Mouse (Mus musculus): ENCODE measurements around the gene Sox18. TPM values are rescaled to one million over a fixed set of nuclear protein-coding genes. Genes with fewer than 3 reads are reported as not detected.

Gene Sox18
- polyA plus RNA-seq, 1 experiment from 2014 or later = 24.7 TPM

- Histone ChIP-seq H3K4me2 (replicated peaks; ENCODE audit: low read depth) (no peak overlapping the region), H3K27ac (ENCODE audit: low read depth, low read length) (no peak overlapping the region), H3K4me3 (ENCODE audit: low read depth, low read length) (no peak overlapping the region), H3K36me3 (ENCODE audit: control insufficient read depth, insufficient read depth) (peaks cover 52% of the 10 kb centered on the region), H3K27me3 (replicated peaks; ENCODE audit: control insufficient read depth, insufficient read depth, low read length) (no peaks in the 10 kb centered on the region), H3K9me3 (ENCODE audit: control insufficient read depth) (no peaks in the 10 kb centered on the region), H3K9ac (ENCODE audit: low read depth, low read length) (no peak overlapping the region), H3K4me1 (replicated peaks; ENCODE audit: control insufficient read depth, insufficient read depth, low read length) (peaks cover 13% of the 10 kb centered on the region)
- TF ChIP-seq CTCF (IDR thresholded peaks at IDR 0.05; ENCODE audit: low read depth) = no peak
- no peak for ATAC-seq
- WGBS = 95% methylated on average over 10 of the region's 10 CpGs
These were observed 22.5 kb downstream of the Sox18 start for GRCm38 (mm10) chr2:181648926-181649325.

DNA sequence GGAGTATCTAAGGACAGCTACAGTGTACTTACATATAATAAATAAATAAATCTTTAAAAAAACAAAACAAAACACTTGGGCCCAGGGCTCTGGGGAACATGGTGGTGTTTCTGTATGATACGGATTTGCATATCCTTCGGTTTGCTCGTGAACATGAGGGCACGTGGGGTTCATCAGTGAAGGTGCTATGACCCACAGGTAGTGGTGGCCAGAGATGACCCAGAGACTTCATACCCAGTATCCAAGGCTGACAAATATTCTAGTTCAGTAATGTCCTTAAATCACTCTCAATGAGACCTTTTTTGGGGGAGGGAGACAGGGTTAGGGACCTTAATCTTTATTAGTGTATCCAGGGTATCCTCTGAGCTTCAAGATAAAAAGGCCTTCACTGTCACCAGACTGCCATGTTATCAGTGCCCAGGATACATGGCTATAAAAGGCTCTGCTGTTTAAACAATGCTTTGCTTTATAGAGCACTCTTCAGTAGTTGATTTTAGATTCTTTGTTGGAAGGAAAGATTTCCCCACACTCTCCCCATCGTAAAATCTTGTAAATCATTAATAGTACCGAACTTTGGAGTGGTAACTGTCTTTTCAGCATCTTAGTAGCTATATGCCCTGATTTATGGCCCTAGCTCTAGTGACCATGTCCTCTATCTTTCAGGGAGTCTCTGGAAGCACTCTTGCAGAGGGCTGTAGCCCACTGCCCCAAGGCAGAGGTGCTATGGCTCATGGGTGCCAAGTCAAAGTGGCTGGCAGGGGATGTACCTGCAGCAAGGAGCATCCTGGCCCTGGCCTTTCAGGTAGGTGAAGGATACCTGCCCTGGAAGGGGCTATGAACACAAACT, 24.6 kb downstream of the Sox18 start:
- WGBS = 43% methylated on average over 6 of the region's 6 CpGs
- no peaks in the 10 kb centered on the region for H3K9me3 ChIP-seq (ENCODE audit: control insufficient read depth)
- H3K4me1 ChIP-seq (replicated peaks; ENCODE audit: control insufficient read depth, insufficient read depth, low read length) = peaks cover 9% of the 10 kb centered on the region; the same call in 1 of the 2 replicates
- peak overlapping the region; percentile 64 for H3K27ac ChIP-seq (ENCODE audit: low read depth, low read length)
- H3K36me3 ChIP-seq (ENCODE audit: control insufficient read depth, insufficient read depth) = peaks cover 49% of the 10 kb centered on the region
- TF ChIP-seq CTCF (IDR thresholded peaks at IDR 0.05; ENCODE audit: low read depth) = no peak
- 0 out of 2 replicates have a peak overlapping the region, but pooled peaks have one; percentile 9 for H3K4me2 ChIP-seq (replicated peaks; ENCODE audit: low read depth)
- no peak overlapping the region for H3K9ac ChIP-seq (ENCODE audit: low read depth, low read length)
- no peaks in the 10 kb centered on the region for H3K27me3 ChIP-seq (replicated peaks; ENCODE audit: control insufficient read depth, insufficient read depth, low read length)
- no peak overlapping the region for H3K4me3 ChIP-seq (ENCODE audit: low read depth, low read length)
- peak; percentile 84 for ATAC-seq

- WGBS = 69% methylated on average over 3 of the region's 3 CpGs
- no peaks in the 10 kb centered on the region for H3K9me3 ChIP-seq (ENCODE audit: control insufficient read depth)
- H3K27me3 ChIP-seq (replicated peaks; ENCODE audit: control insufficient read depth, insufficient read depth, low read length) = no peaks in the 10 kb centered on the region
- no peak overlapping the region for H3K4me2 ChIP-seq (replicated peaks; ENCODE audit: low read depth)
- H3K36me3 ChIP-seq (ENCODE audit: control insufficient read depth, insufficient read depth) = peaks cover 51% of the 10 kb centered on the region
- H3K27ac ChIP-seq (ENCODE audit: low read depth, low read length) = no peak overlapping the region
- no peak for ATAC-seq
- no peak overlapping the region for H3K4me3 ChIP-seq (ENCODE audit: low read depth, low read length)
- H3K4me1 ChIP-seq (replicated peaks; ENCODE audit: control insufficient read depth, insufficient read depth, low read length) = peaks cover 9% of the 10 kb centered on the region; the same call in 1 of the 2 replicates
- TF ChIP-seq CTCF (IDR thresholded peaks at IDR 0.05; ENCODE audit: low read depth) = no peak
- H3K9ac ChIP-seq (ENCODE audit: low read depth, low read length) = no peak overlapping the region
These were observed 25.8 kb downstream of the Sox18 start for GRCm38 (mm10) chr2:181645666-181646065.

DNA sequence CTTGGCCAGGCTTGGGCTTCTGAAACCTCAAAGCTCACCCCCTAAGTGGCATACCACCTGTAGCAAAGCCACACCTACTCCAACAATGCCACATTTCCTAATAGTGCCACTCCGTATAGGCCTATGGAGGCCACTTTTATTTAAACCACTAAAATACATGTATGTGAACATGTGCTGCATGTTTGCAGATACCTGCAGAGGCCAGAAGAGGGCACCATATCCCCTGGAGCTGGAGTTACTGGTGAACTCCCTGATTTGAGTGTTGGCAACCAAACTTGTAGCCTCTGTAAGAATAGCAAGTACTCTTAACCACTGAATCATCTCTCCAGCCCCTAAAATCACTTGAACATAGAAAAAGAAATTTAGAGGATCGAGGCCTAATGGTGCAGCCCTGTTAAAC, 27.1 kb downstream of the Sox18 start:
- Histone ChIP-seq H3K36me3 (ENCODE audit: control insufficient read depth, insufficient read depth) (peaks cover 48% of the 10 kb centered on the region), H3K9me3 (ENCODE audit: control insufficient read depth) (no peaks in the 10 kb centered on the region), H3K27me3 (replicated peaks; ENCODE audit: control insufficient read depth, insufficient read depth, low read length) (no peaks in the 10 kb centered on the region), H3K27ac (ENCODE audit: low read depth, low read length) (no peak overlapping the region), H3K4me3 (ENCODE audit: low read depth, low read length) (no peak overlapping the region), H3K9ac (ENCODE audit: low read depth, low read length) (no peak overlapping the region), H3K4me1 (replicated peaks; ENCODE audit: control insufficient read depth, insufficient read depth, low read length) (peaks cover 6% of the 10 kb centered on the region; the same call in 1 of the 2 replicates), H3K4me2 (replicated peaks; ENCODE audit: low read depth) (no peak overlapping the region)
- 80% methylated on average over 2 of the region's 2 CpGs for WGBS
- peak; percentile 87 for TF ChIP-seq CTCF (IDR thresholded peaks at IDR 0.05; ENCODE audit: low read depth)
- ATAC-seq = no peak

DNA sequence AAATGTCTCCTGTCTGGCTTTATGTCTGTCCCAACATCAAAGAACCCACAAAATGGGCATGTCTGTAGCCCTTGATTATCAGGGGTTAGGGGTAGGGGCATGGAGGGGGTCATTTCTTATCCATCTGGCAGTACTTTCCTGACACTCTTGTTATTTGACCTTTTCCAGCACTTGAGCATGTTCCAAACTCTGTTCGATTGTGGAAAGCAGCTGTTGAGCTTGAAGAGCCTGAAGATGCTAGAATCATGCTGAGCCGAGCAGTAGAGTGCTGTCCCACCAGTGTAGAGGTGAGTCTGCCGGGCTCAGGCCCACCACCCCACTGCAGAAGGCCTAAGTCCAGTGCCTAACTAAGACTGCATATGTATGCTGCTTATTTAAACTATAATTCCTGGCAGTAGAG, 35.6 kb downstream of the Sox18 start:
- TF ChIP-seq CTCF (IDR thresholded peaks at IDR 0.05; ENCODE audit: low read depth) = no peak
- H3K27me3 ChIP-seq (replicated peaks; ENCODE audit: control insufficient read depth, insufficient read depth, low read length) = no peaks in the 10 kb centered on the region
- no peaks in the 10 kb centered on the region for H3K4me1 ChIP-seq (replicated peaks; ENCODE audit: control insufficient read depth, insufficient read depth, low read length)
- H3K4me3 ChIP-seq (ENCODE audit: low read depth, low read length) = no peak overlapping the region
- H3K9ac ChIP-seq (ENCODE audit: low read depth, low read length) = no peak overlapping the region
- H3K4me2 ChIP-seq (replicated peaks; ENCODE audit: low read depth) = no peak overlapping the region
- H3K9me3 ChIP-seq (ENCODE audit: control insufficient read depth) = no peaks in the 10 kb centered on the region
- no peak for ATAC-seq
- H3K36me3 ChIP-seq (ENCODE audit: control insufficient read depth, insufficient read depth) = peaks cover 76% of the 10 kb centered on the region
- H3K27ac ChIP-seq (ENCODE audit: low read depth, low read length) = no peak overlapping the region
- 96% methylated on average over 3 of the region's 3 CpGs for WGBS

DNA sequence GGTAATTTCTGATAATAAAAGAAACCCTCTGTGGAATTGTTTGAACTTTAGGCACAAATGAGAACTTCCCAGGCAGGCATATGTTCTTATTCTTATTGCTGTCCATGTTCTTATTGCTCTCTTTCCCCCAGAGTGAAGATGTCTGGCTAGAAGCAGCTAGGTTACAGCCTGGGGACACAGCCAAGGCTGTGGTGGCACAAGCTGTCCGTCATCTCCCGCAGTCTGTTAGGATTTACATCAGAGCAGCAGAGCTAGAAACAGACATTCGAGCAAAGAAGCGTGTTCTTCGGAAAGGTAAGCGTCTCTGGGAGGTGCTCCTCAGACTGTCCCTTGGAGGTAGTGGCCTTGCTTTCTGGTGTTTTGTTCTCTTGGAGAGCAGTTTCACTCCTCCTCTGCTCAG, 38.8 kb downstream of the Sox18 start:
- H3K4me2 ChIP-seq (replicated peaks; ENCODE audit: low read depth) = no peak overlapping the region

More for the DNA sequence above, 38.8 kb downstream of the Sox18 start:
- Histone ChIP-seq H3K36me3 (ENCODE audit: control insufficient read depth, insufficient read depth) (peaks cover 58% of the 10 kb centered on the region), H3K9me3 (ENCODE audit: control insufficient read depth) (no peaks in the 10 kb centered on the region), H3K4me1 (replicated peaks; ENCODE audit: control insufficient read depth, insufficient read depth, low read length) (no peaks in the 10 kb centered on the region), H3K27ac (ENCODE audit: low read depth, low read length) (no peak overlapping the region), H3K9ac (ENCODE audit: low read depth, low read length) (no peak overlapping the region), H3K4me3 (ENCODE audit: low read depth, low read length) (no peak overlapping the region), H3K27me3 (replicated peaks; ENCODE audit: control insufficient read depth, insufficient read depth, low read length) (no peaks in the 10 kb centered on the region)
- no peak for TF ChIP-seq CTCF (IDR thresholded peaks at IDR 0.05; ENCODE audit: low read depth)
- WGBS = 99% methylated on average over 6 of the region's 6 CpGs
- no peak for ATAC-seq

Data from intestine, postnatal 0 days (tissue).